10 mouse cellular contexts compared by ENCODE assay signal in genomic region chr1:75278228-75278627, GRCm38 (mm10). TPM values are rescaled to one million over a fixed set of nuclear protein-coding genes. Genes with fewer than 3 reads are reported as not detected.
DNase-seq lines count a peak whose midpoint lies in the region; ATAC-seq and TF ChIP-seq lines count a peak whose summit lies in the region.
"Had no signal": no experiment of that assay in that cellular context is flagged by ENCODE, and none has a peak within 500 bp of the region (broad histone marks: within the 10 kb centered on the region; RNA-seq: fewer than 3 reads in every experiment).

Gene Resp18 (minus strand): TSS chr1:75278415.

- no peak within 1 kb of the TSS for H3K27ac ChIP-seq in ES-E14 (ENCODE audit: insufficient read depth, low read depth, low read length, poor library complexity, severe bottlenecking)
- no peak within 1 kb of the TSS for H3K27ac ChIP-seq in hindbrain, embryonic 12.5 days
- no peak within 1 kb of the TSS for H3K27ac ChIP-seq in midbrain, embryonic 10.5 days (replicated peaks)
- H3K27ac ChIP-seq: heart, adult 2 months had no signal

- in situ Hi-C loops in ES-E14 (cut with MboI; ENCODE audit: low sequenced_read_pairs in 2 of 2, unreplicated experiment in 2 of 2), result no loop called here

- ATAC-seq in hindbrain, embryonic 12.5 days (ENCODE audit: low FRiP score), result 0 out of 2 replicates have a peak, but pooled peaks have one; percentile 19
- ATAC-seq: Patski had no signal

- H3K9me3 ChIP-seq in ES-E14 (ENCODE audit: control insufficient read depth, insufficient read depth, low read depth, low read length), result no peaks in the 10 kb centered on the region
- H3K9me3 ChIP-seq in hindbrain, embryonic 12.5 days (replicated peaks), result no peaks in the 10 kb centered on the region
- H3K9me3 ChIP-seq in midbrain, embryonic 10.5 days (replicated peaks), result peaks cover 14% of the 10 kb centered on the region

- H3K4me2 ChIP-seq in hindbrain, embryonic 12.5 days (replicated peaks), result peak within 1 kb of the TSS; percentile 50

- DNase-seq in ES-E14 (ENCODE audit: low read depth, low spot score), result no peak
- DNase-seq in adrenal gland, postnatal 4 days (ENCODE audit: low spot score in 2 of 2), result no peak
- DNase-seq in midbrain, embryonic 10.5 days (ENCODE audit: low spot score), result no peak
- no peak for DNase-seq in thymus, postnatal 25 days
- no peak for DNase-seq in heart, postnatal 36 days
- DNase-seq in heart, postnatal 14 days, result no peak
- DNase-seq: heart, adult 2 months had no signal

- peak within 1 kb of the TSS; percentile 38 to 39; a peak in 3 of 4 replicates for H3K4me3 ChIP-seq in ES-E14 (ENCODE audit: insufficient read depth in 1 of 2, low read depth in 1 of 2, low read length in 2 of 2, poor library complexity in 1 of 2, severe bottlenecking in 1 of 2)
- H3K4me3 ChIP-seq in hindbrain, embryonic 12.5 days, result peak within 1 kb of the TSS; percentile 37
- H3K4me3 ChIP-seq in midbrain, embryonic 10.5 days, result peak within 1 kb of the TSS; percentile 41
- H3K4me3 ChIP-seq: heart, adult 2 months had no signal

- H3K27me3 ChIP-seq in hindbrain, embryonic 12.5 days, result peaks cover 43% of the 10 kb centered on the region
- H3K27me3 ChIP-seq in midbrain, embryonic 10.5 days (ENCODE audit: low read depth, poor library complexity, severe bottlenecking), result peaks cover 39% of the 10 kb centered on the region

- intact Hi-C loops in heart, postnatal 36 days (cut with DNase I), result loop anchor here (10.0 kb wide), 1 partner anchor 353 kb away; no protein-coding TSS in a partner anchor
- intact Hi-C loops in heart, postnatal 14 days (cut with DNase I), result no loop called here

- H3K36me3 ChIP-seq in ES-E14 (ENCODE audit: control insufficient read depth, insufficient read depth, low read length, poor library complexity, severe bottlenecking), result no peaks in the 10 kb centered on the region
- no peaks in the 10 kb centered on the region for H3K36me3 ChIP-seq in hindbrain, embryonic 12.5 days
- H3K36me3 ChIP-seq in midbrain, embryonic 10.5 days, result no peaks in the 10 kb centered on the region

- WGBS in hindbrain, embryonic 12.5 days, result 4% methylated on average over 13 of the region's 13 CpGs
- 7% methylated on average over 13 of the region's 13 CpGs for WGBS in midbrain, embryonic 10.5 days

- no peaks in the 10 kb centered on the region for H3K4me1 ChIP-seq in ES-E14 (ENCODE audit: control insufficient read depth in 2 of 2, insufficient read depth in 2 of 2, low read length in 2 of 2, poor library complexity in 1 of 2)
- H3K4me1 ChIP-seq in hindbrain, embryonic 12.5 days, result 0 out of 2 replicates have a peak, but pooled peaks cover 3% of the 10 kb centered on the region
- H3K4me1 ChIP-seq in midbrain, embryonic 10.5 days, result peaks cover 12% of the 10 kb centered on the region; the same call in 1 of the 2 replicates

- H3K9ac ChIP-seq in ES-E14 (ENCODE audit: insufficient read depth, low read depth, low read length, poor library complexity, severe bottlenecking), result no peak within 1 kb of the TSS
- H3K9ac ChIP-seq in hindbrain, embryonic 12.5 days, result peak within 1 kb of the TSS; percentile 53

TF ChIP-seq in ES-E14, 5 proteins besides CTCF, POLR2A, EP300 and RAD21:
- TF ChIP-seq CHD2 (IDR thresholded peaks at IDR 0.05; ENCODE audit: low read depth, low read length) (no peak), MAFK (IDR thresholded peaks at IDR 0.05; ENCODE audit: insufficient read depth, low read depth, low read length) (no peak), ZC3H11A (IDR thresholded peaks at IDR 0.05; ENCODE audit: borderline replicate concordance, low read depth, low read length) (no peak), ZNF384 (IDR thresholded peaks at IDR 0.05; ENCODE audit: low read depth, low read length) (no peak), HCFC1 (IDR thresholded peaks at IDR 0.05; ENCODE audit: borderline replicate concordance, insufficient read depth, low read length) (no peak)

RNA-seq across cellular contexts. Expression of gene Resp18, which starts in this region (rescaled TPM):
- 0.90 TPM in 1 of 2 replicates, not detected in the other for total RNA-seq in ES-E14 (2012; rRNA removed)
- total RNA-seq in adrenal gland, postnatal 4 days (2021), result 100 to 1,000 TPM; 138 to 152 TPM
- 50.0 and 56.8 TPM in 2 replicates for polyA plus RNA-seq in hindbrain, embryonic 12.5 days (2016; fragmentation: Nextera tagmentation; extraction: Ambion mirVana)
- polyA plus RNA-seq in midbrain, embryonic 10.5 days (2016; fragmentation: Nextera tagmentation; extraction: Ambion mirVana), result 7.2 and 16.2 TPM in 2 replicates
- total RNA-seq in heart, postnatal 36 days (2021), result not detected
- not detected for total RNA-seq in heart, postnatal 14 days (2021)
- total RNA-seq: heart, adult 2 months had no signal
- polyA plus RNA-seq: liver, adult 2 months; Patski had no signal

Comparison
In these comparisons a context has a peak if more than half of its experiments do, and no peak if none do; other contexts are left out.
1. RNA of gene Resp18 (total RNA-seq): 138 to 152 TPM in adrenal gland, postnatal 4 days; 0.90 TPM in ES-E14, not detected in heart, postnatal 14 days and not detected in heart, postnatal 36 days; every median in the first group is over 10 times any median in the second.
2. Peak in every context shown above with its lines, with median percentiles within 50 percentile points of each other: H3K4me3 ChIP-seq.